Mouse (Mus musculus): ENCODE data around the gene Cul4a. TPM values are rescaled to one million over a fixed set of nuclear protein-coding genes. Genes with fewer than 3 reads are reported as not detected.

Cul4a gene
- polyA plus RNA-seq, 1 experiment from 2014 or later, result 80.4 TPM

DNA sequence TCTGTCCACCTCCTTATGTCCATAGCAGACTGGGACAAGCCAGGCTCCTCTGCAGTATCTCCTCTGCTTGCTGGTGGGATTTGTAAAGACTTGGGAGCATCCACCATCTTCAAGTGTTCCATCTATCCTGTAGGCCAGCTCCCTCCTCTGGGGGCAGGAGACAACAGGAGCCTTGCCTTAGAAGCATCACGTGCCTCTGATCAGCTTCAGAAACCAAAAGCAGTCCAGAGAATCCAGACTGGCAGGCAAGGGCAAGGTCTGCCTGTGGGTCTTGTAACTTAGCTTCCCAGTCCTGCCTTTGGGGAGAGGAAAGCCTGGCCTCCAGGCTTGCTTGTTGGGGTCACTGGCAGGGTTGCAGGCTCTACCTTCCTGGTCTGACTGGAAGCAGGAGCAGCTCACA lies 70.2 kb downstream of the Cul4a start:
- no peak for TF ChIP-seq CTCF (IDR thresholded peaks at IDR 0.05; ENCODE audit: low read depth)
- H3K4me3 ChIP-seq (replicated peaks; ENCODE audit: low read depth, low read length), result no peak overlapping the region
- no peaks in the 10 kb centered on the region for H3K9me3 ChIP-seq (replicated peaks; ENCODE audit: low read length)
- WGBS, result 94% methylated on average over 1 of the region's 1 CpGs
- no peak overlapping the region for H3K4me2 ChIP-seq (ENCODE audit: low read length)
- no peak overlapping the region for H3K9ac ChIP-seq (ENCODE audit: low read depth, low read length)
- no peaks in the 10 kb centered on the region for H3K4me1 ChIP-seq (replicated peaks; ENCODE audit: insufficient read depth, low read length)
- H3K27ac ChIP-seq, result no peak overlapping the region
- DNase-seq (ENCODE audit: low spot score) (no peak), ATAC-seq (replicated peaks; ENCODE audit: low FRiP score, low read depth) (no peak)
- H3K36me3 ChIP-seq (ENCODE audit: insufficient read depth, low read length), result peaks cover 55% of the 10 kb centered on the region
- no peaks in the 10 kb centered on the region for H3K27me3 ChIP-seq (ENCODE audit: insufficient read depth, low read length)

DNA sequence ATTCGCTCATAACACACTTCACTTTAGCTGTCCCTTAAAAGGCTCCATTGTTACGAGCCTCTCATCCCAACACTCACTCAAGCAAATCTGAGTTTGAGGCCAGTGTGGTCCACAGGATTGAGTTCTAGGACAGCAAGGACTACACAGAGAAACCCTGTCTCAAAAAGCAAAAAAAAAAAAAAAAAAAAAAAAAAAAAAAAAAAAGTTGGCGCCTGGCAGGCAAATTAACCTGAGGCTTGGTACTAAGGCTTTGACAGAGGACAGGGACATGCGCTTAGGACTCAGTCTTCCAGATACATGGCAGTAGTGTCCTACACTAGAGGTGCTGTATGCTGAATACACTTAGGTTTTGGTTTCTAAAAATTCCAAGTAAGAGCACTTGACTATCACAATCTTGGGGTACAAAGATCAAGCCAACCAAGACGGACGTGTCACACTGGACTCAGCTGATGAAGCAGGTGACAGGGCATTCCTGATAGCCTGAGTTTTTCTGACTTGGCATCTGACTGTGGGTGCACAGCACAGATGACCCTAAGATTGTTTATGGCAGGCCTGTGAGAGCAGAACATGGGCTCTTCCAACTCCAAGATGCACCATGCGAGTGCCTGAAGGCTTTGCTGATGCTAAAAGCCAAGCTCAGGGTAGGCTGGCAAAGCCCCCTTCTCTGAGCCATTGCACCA lies 71.9 kb downstream of the Cul4a start:
- Histone ChIP-seq H3K9ac (ENCODE audit: low read depth, low read length) (no peak overlapping the region), H3K4me3 (replicated peaks; ENCODE audit: low read depth, low read length) (no peak overlapping the region), H3K4me2 (ENCODE audit: low read length) (no peak overlapping the region), H3K27ac (no peak overlapping the region), H3K4me1 (replicated peaks; ENCODE audit: insufficient read depth, low read length) (no peaks in the 10 kb centered on the region), H3K36me3 (ENCODE audit: insufficient read depth, low read length) (peaks cover 40% of the 10 kb centered on the region), H3K9me3 (replicated peaks; ENCODE audit: low read length) (no peaks in the 10 kb centered on the region), H3K27me3 (ENCODE audit: insufficient read depth, low read length) (no peaks in the 10 kb centered on the region)
- ATAC-seq (replicated peaks; ENCODE audit: low FRiP score, low read depth) (no peak), DNase-seq (ENCODE audit: low spot score) (no peak)
- TF ChIP-seq CTCF (IDR thresholded peaks at IDR 0.05; ENCODE audit: low read depth), result no peak
- WGBS, result 90% methylated on average over 7 of the region's 7 CpGs

DNA sequence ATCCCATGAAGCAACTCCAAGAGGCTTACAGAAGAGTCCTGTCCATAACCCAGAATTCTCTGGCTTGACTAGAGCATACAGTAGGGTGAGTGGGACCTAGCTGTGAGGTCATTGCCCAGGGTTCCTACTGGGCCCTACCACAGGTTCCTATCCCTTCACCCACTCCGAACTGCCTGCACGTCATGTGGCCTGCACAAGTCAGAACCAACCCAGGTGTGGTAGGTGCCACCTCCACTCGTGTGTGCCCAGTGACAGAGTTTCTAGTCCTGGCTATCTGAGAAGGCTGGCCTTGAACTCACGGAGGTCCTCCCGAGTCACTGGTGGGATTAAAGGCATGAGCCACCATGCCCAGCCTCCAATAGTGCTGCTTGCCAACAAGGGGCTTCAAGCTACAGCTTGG lies 72.7 kb downstream of the Cul4a start:
- peaks cover 31% of the 10 kb centered on the region for H3K36me3 ChIP-seq (ENCODE audit: insufficient read depth, low read length)

DNA sequence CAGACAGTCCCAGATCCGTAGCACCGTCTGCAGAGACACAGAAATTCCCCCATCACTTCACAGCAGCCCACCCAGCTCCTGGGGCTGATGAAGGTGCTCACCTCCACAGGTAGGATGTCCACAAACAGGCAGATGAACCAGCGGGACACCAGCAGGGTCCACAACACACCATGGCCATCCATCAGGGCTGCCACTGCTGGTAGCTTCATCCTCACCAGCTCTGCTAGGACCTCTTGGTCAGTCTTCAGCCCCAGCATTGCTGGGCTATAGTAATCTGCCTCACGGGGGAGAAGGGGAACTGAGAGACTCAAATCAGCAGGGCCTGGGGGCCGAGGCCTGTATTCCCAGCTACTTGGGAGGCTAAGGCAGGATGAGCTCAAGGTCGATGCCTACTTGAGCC lies 74.1 kb downstream of the Cul4a start:
- H3K27me3 ChIP-seq (ENCODE audit: insufficient read depth, low read length), result no peaks in the 10 kb centered on the region
- H3K27ac ChIP-seq, result no peak overlapping the region
- H3K4me3 ChIP-seq (replicated peaks; ENCODE audit: low read depth, low read length), result no peak overlapping the region
- no peak for ATAC-seq (replicated peaks; ENCODE audit: low FRiP score, low read depth)
- no peak overlapping the region for H3K9ac ChIP-seq (ENCODE audit: low read depth, low read length)
- H3K4me2 ChIP-seq (ENCODE audit: low read length), result no peak overlapping the region
- DNase-seq (ENCODE audit: low spot score), result no peak
- WGBS, result 65% methylated on average over 6 of the region's 6 CpGs
- peaks cover 19% of the 10 kb centered on the region for H3K36me3 ChIP-seq (ENCODE audit: insufficient read depth, low read length)
- no peak for TF ChIP-seq CTCF (IDR thresholded peaks at IDR 0.05; ENCODE audit: low read depth)
- H3K4me1 ChIP-seq (replicated peaks; ENCODE audit: insufficient read depth, low read length), result no peaks in the 10 kb centered on the region
- no peaks in the 10 kb centered on the region for H3K9me3 ChIP-seq (replicated peaks; ENCODE audit: low read length)

More for the DNA sequence above, 72.7 kb downstream of the Cul4a start:
- Histone ChIP-seq H3K9me3 (replicated peaks; ENCODE audit: low read length) (no peaks in the 10 kb centered on the region), H3K9ac (ENCODE audit: low read depth, low read length) (no peak overlapping the region), H3K4me1 (replicated peaks; ENCODE audit: insufficient read depth, low read length) (no peaks in the 10 kb centered on the region), H3K4me2 (ENCODE audit: low read length) (no peak overlapping the region), H3K4me3 (replicated peaks; ENCODE audit: low read depth, low read length) (no peak overlapping the region), H3K27ac (no peak overlapping the region), H3K27me3 (ENCODE audit: insufficient read depth, low read length) (no peaks in the 10 kb centered on the region)
- TF ChIP-seq CTCF (IDR thresholded peaks at IDR 0.05; ENCODE audit: low read depth), result no peak
- DNase-seq (ENCODE audit: low spot score) (no peak), ATAC-seq (replicated peaks; ENCODE audit: low FRiP score, low read depth) (no peak)
- 94% methylated on average over 5 of the region's 5 CpGs for WGBS

GRCm38 (mm10) chr8:13179948-13180347 lies 74.5 kb downstream of the Cul4a start:
- DNase-seq (ENCODE audit: low spot score) (no peak), ATAC-seq (replicated peaks; ENCODE audit: low FRiP score, low read depth) (no peak)
- no peaks in the 10 kb centered on the region for H3K27me3 ChIP-seq (ENCODE audit: insufficient read depth, low read length)
- no peak overlapping the region for H3K4me3 ChIP-seq (replicated peaks; ENCODE audit: low read depth, low read length)
- H3K9me3 ChIP-seq (replicated peaks; ENCODE audit: low read length), result no peaks in the 10 kb centered on the region
- no peaks in the 10 kb centered on the region for H3K4me1 ChIP-seq (replicated peaks; ENCODE audit: insufficient read depth, low read length)
- no peak overlapping the region for H3K4me2 ChIP-seq (ENCODE audit: low read length)
- H3K36me3 ChIP-seq (ENCODE audit: insufficient read depth, low read length), result peaks cover 16% of the 10 kb centered on the region
- H3K9ac ChIP-seq (ENCODE audit: low read depth, low read length), result no peak overlapping the region
- no peak overlapping the region for H3K27ac ChIP-seq
- 42% methylated on average over 7 of the region's 7 CpGs for WGBS
- TF ChIP-seq CTCF (IDR thresholded peaks at IDR 0.05; ENCODE audit: low read depth), result no peak

DNA sequence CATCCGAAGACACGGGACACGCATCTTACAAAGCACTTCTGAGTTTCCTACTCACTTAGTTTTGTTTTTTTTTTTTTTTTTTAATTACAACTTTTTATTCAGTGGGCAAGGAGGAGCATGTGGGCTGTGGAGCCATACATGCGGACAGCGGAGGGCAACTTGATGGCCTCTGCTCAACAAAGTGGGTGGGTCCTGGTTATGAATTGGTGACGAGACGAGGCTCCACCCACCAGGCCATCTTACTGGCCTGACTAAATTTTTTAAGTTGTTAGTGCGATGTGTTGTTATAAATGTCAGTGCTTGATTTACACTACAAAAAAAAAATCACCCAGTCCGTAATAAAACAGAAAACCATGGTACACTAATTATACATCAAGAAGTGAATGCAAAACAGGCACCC lies 75.0 kb downstream of the Cul4a start:
- no peak for TF ChIP-seq CTCF (IDR thresholded peaks at IDR 0.05; ENCODE audit: low read depth)
- no peaks in the 10 kb centered on the region for H3K9me3 ChIP-seq (replicated peaks; ENCODE audit: low read length)
- ATAC-seq (replicated peaks; ENCODE audit: low FRiP score, low read depth) (no peak), DNase-seq (ENCODE audit: low spot score) (no peak)
- no peaks in the 10 kb centered on the region for H3K4me1 ChIP-seq (replicated peaks; ENCODE audit: insufficient read depth, low read length)
- H3K27ac ChIP-seq, result no peak overlapping the region
- 60% methylated on average over 9 of the region's 9 CpGs for WGBS
- no peak overlapping the region for H3K9ac ChIP-seq (ENCODE audit: low read depth, low read length)
- H3K27me3 ChIP-seq (ENCODE audit: insufficient read depth, low read length), result no peaks in the 10 kb centered on the region
- H3K4me2 ChIP-seq (ENCODE audit: low read length), result no peak overlapping the region
- no peak overlapping the region for H3K4me3 ChIP-seq (replicated peaks; ENCODE audit: low read depth, low read length)
- H3K36me3 ChIP-seq (ENCODE audit: insufficient read depth, low read length), result peaks cover 12% of the 10 kb centered on the region
